Mouse (Mus musculus) ES-Bruce4 (cell line): ENCODE data around the gene Pcdh9.

Experiments
- CTCF ChIP-seq: IDR thresholded peaks from one replicate; pipeline ENCODE4 v1.8.1; 2011; ENCODE audit warnings: low read depth, low read length
- POLR2A ChIP-seq: IDR thresholded peaks from one replicate; pipeline ENCODE4 v1.8.1; 2011; ENCODE audit warnings: low read length; ENCODE audit not compliant: insufficient read depth

- no peak for TF ChIP-seq POLR2A
- TF ChIP-seq CTCF, result no peak
These were observed 336.7 kb downstream of the Pcdh9 start for GRCm38 (mm10) chr14:93553771-93554170.
